Mouse (Mus musculus): ENCODE data around the gene Plekhg2.

Gene Plekhg2

DNA sequence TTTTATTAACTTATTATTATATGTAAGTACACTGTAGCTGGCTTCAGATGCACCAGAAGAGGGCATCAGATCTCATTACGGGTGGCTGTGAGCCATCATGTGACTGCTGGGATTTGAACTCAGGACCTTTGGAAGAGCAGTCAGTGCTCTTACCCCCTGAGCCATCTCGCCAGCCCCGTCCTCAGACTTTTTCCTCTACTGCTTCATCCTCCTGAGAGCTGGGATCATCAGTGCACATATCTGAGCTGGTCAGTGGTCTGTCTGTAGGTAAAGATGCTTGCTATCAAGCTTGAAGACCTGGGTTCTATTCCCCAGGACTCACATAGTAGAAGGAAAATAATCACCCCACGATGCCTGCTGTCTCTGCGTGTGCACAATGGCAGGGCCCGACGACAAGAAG is 15.0 kb upstream of the Plekhg2 start:
- ChIA-PET POLR2A (interaction anchor here (0.6 to 37.0 kb wide), 16 partner anchors 9 to 303 kb away, joined by 3 to 1116 read pairs (median 4); partner anchors contain the start of genes Plekhg2 (in 2 of the 4), Rps16 (in 2 of the 4), Supt5 (in 2 of the 4) and Zfp36 (in 2 of the 4)), CTCF (interaction anchor here (0.6 to 2.1 kb wide), 12 partner anchors 11 to 354 kb away, joined by 3 to 11 read pairs (median 3); partner anchors contain the start of genes Mrps12 (in 1 of the 4), Rps16 (in 1 of the 4) and Sars2 (in 1 of the 4))

DNA sequence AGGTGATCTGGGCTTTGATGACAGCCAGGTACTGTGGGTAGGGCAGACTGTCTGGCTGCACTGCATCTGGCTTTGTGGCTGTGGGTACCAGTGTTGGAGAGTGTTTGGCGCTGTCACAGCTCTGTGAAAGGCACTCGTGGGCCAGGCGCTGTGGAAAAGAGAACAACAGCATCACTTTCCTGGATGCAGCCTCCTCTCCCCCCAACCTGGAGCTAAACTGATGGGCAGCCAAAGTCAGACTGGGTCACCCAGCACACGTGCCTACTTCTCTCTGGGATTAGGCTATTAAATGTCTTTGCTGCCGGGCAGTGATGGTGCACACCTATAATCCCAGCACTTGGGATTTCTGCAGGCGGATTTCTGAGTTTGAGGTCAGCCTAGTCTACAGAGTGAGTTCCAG is 14.5 kb upstream of the Plekhg2 start:
- POLR2A ChIA-PET, result interaction anchor here (0.7 to 37.0 kb wide), 15 partner anchors 8 to 244 kb away, joined by 3 to 1116 read pairs (median 5); partner anchors contain the start of genes Plekhg2 (in 2 of the 4), Rps16 (in 2 of the 4), Supt5 (in 2 of the 4) and Zfp36 (in 2 of the 4)
- CTCF ChIA-PET, result interaction anchor here (0.5 to 2.1 kb wide), 13 partner anchors 11 to 355 kb away, joined by 3 to 11 read pairs (median 3); partner anchors contain the start of genes Mrps12 (in 1 of the 4), Plekhg2 (in 1 of the 4) and Sars2 (in 1 of the 4)

DNA sequence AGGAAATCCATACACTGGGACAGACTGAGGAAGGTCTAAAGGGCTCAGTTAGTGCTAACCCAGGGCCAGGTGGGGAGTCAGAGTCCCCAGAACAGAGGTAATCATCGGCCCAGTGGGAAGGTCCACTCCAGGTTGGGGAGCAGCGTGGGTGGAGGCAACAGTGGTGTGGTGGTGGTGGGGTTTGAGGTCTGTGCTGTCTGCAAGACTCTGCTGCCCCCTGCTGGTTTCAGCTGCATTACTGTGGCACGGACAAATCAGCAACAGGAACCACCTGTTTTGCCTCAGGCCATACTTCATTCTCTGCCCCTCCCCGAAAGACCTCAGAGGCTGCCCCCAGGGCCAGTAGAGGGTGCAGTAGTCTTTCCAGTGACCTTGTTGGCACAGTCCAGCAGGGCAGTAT is 14.1 kb upstream of the Plekhg2 start:
- CTCF ChIA-PET, result interaction anchor here (0.5 to 2.1 kb wide), 14 partner anchors 11 to 322 kb away, joined by 3 to 11 read pairs (median 4); partner anchors contain the start of genes Gmfg (in 1 of the 4) and Plekhg2 (in 1 of the 4)

DNA sequence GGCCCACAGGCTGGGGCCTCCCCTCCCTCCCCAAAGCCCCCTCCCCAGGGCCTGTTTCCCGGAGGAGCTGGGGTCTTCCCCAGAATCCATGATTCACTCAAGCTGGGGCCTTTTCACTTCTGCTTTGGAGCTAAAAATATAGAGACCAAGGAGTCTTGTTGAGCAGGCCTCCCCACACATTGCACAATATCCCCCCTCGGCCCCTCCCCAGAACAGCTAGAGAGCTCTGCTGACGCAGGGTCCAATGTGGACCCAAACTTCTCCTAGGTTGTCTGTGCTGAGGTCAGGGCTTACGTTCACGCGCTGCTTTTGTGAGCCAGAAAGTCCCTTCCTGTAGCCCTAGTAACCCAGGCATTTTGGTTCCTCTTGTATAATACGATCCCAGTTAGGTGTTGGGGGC is 13.6 kb upstream of the Plekhg2 start:
- POLR2A ChIA-PET, result interaction anchor here in 3 of 4 experiments (0.6 to 37.0 kb wide), 16 partner anchors 7 to 347 kb away, joined by 3 to 1116 read pairs (median 4); partner anchors contain the start of genes Plekhg2 (in 2 of the 3), Rps16 (in 2 of the 3), Supt5 (in 2 of the 3) and Zfp36 (in 2 of the 3)
- CTCF ChIA-PET, result interaction anchor here in 3 of 4 experiments (0.6 to 2.1 kb wide), 11 partner anchors 11 to 175 kb away, joined by 3 to 11 read pairs (median 4); partner anchors contain the start of genes Gmfg (in 1 of the 3) and Plekhg2 (in 1 of the 3)

More for the DNA sequence above, 14.1 kb upstream of the Plekhg2 start:
- POLR2A ChIA-PET, result interaction anchor here in 3 of 4 experiments (0.6 to 37.0 kb wide), 17 partner anchors 8 to 347 kb away, joined by 3 to 1116 read pairs (median 5); partner anchors contain the start of genes Plekhg2 (in 2 of the 3), Rps16 (in 2 of the 3), Supt5 (in 2 of the 3) and Zfp36 (in 2 of the 3)

DNA sequence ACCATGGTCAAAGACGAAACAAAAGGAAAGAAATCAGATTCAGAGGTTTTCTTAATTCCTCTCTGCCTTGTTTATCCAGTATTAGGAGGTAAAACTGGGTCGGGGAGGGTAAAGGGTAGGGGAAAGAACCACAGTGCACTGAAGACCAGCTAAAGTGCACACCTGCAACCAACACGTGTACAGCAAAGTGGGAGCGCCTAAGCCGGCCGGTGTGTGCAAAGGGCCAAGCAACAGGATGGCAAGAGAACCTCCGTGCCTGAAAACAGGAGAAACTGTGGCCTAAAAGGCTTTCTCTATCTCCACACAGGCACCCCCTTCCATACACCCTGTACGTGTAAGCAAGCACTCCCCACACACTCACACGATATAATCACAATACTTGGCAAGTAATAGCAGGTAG is 12.8 kb upstream of the Plekhg2 start:
- ChIA-PET CTCF (interaction anchor here in 2 of 4 experiments (0.6 to 2.1 kb wide), 3 partner anchors 10 to 846 kb away, joined by 4 to 11 read pairs (median 5); no protein-coding TSS in a partner anchor), POLR2A (interaction anchor here in 2 of 4 experiments (1.6 to 37.0 kb wide), 9 partner anchors 5 to 47 kb away, joined by 3 to 1116 read pairs (median 350); partner anchors contain the start of genes Med29 (in 2 of the 2), Paf1 (in 2 of the 2), Plekhg2 (in 2 of the 2) and Rps16 (in 2 of the 2))

DNA sequence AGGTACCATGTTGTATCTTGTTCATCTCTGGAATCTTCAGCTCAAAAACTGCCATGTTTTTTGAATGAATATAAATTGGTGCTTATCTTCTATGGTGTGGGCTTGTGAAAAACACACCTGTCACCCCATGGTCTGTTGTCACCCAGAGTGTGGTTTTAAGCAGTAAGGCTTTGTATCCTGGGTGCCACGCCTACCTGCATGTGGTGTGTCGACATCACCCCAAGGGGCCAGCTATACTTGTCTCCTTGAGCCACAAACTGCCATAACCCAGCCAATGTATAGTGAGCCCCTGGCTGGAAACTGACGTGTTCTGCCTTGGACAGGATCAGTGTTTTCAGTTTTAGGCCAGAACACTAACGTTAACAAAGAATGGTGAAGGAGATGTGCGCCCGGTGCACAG is 11.8 kb upstream of the Plekhg2 start:
- POLR2A ChIA-PET, result interaction anchor here in 3 of 4 experiments (0.8 to 37.0 kb wide), 19 partner anchors 5 to 102 kb away, joined by 3 to 1116 read pairs (median 12); partner anchors contain the start of genes Med29 (in 3 of the 3), Paf1 (in 3 of the 3), Dll3 (in 2 of the 3) and Plekhg2 (in 2 of the 3)
- CTCF ChIA-PET, result interaction anchor here in 2 of 4 experiments (0.6 to 0.7 kb wide), 2 partner anchors 9 to 58 kb away, joined by 3 read pairs; no protein-coding TSS in a partner anchor

DNA sequence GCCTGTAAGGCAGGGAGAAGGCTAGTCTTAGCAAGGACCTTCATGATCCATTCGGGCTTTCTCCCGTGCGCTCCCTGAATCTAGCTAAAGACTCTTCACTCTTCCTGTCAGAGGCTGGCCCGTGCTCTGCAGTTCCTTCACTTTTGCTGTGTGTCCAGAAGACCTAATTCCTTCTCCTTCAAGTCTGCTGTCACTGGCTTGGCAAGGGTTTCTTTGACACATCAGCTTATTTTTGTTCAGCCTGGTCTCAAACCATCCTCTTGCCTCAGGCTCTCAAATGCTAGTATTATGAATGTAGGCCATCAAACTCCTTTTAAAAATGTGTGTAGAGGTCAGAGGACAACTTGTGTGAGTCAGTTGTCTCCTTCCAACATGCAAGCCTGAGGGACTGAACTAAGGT is 11.2 kb upstream of the Plekhg2 start:
- CTCF ChIA-PET, result interaction anchor here in 2 of 4 experiments (0.7 to 1.2 kb wide), 2 partner anchors 39 to 57 kb away, joined by 3 to 4 read pairs; no protein-coding TSS in a partner anchor
- POLR2A ChIA-PET, result interaction anchor here in 3 of 4 experiments (0.6 to 37.0 kb wide), 24 partner anchors 5 to 827 kb away, joined by 3 to 1116 read pairs (median 6); partner anchors contain the start of genes Med29 (in 3 of the 3), Paf1 (in 3 of the 3), Dll3 (in 2 of the 3) and Plekhg2 (in 2 of the 3)

DNA sequence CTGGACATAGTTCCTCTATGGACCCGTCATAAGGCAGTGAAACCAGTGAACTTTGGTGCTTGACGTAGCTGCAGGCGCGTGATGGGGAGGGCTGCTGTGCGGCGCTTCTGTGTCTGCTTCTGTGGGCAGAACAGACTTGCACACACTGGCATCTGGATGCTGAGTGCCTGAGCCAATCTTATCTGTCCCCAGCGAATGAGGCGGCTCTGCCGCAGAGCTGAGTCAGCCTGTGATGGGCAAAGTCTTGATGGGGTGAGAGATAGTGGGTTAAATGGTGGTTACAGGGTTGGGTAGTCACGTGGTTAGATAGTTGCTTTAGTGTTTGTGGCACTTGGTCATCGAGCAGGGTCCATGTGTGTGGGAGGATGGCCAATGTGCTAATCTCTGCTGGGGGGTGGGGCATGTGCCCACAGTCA is 10.6 kb upstream of the Plekhg2 start:
- CTCF ChIA-PET, result interaction anchor here in 2 of 4 experiments (0.6 to 1.3 kb wide), 4 partner anchors 37 to 443 kb away, joined by 3 to 5 read pairs (median 4); no protein-coding TSS in a partner anchor

DNA sequence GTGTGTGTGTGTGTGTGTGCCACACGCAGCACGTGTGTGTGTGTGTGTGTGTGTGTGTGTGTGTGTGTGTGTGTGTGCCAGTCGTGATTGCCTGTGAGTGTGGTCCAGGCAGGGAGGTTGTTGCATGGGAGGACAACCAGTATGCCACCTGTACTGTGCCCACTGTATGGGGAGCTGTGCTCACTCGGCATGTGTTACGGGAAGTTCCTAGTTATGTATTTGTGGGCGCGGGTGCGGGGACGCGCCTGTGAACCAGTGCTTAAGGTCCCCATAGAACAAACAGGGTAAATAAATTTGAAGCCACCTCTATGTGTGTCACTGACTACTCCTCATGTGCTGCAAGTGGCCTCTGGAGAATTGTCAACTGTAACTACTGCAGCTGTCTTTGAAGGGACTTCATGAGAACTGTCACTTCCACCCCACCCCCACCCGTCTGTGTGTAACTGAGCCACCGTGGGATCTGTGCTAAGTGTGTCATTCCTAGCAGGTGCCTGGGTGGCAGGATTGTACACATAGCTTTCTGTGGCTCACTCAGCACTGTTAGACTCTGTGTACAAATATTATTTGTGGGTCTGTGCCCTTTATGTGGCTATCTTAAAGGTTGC is 10.1 kb upstream of the Plekhg2 start:
- ChIA-PET POLR2A (interaction anchor here in 3 of 4 experiments (0.5 to 37.0 kb wide), 46 partner anchors 4 to 1898 kb away, joined by 3 to 1116 read pairs (median 4); partner anchors contain the start of genes Med29 (in 3 of the 3), Paf1 (in 3 of the 3), Plekhg2 (in 3 of the 3) and Rps16 (in 3 of the 3)), CTCF (interaction anchor here in 2 of 4 experiments (0.6 to 1.3 kb wide), 6 partner anchors 10 to 443 kb away, joined by 3 to 5 read pairs (median 4); partner anchors contain the start of genes Med29 (in 1 of the 2) and Paf1 (in 1 of the 2))

More for the DNA sequence above, 10.6 kb upstream of the Plekhg2 start:
- POLR2A ChIA-PET, result interaction anchor here in 3 of 4 experiments (0.6 to 37.0 kb wide), 40 partner anchors 4 to 974 kb away, joined by 3 to 1116 read pairs (median 5); partner anchors contain the start of genes Med29 (in 3 of the 3), Paf1 (in 3 of the 3), Rps16 (in 3 of the 3) and Dll3 (in 2 of the 3)

DNA sequence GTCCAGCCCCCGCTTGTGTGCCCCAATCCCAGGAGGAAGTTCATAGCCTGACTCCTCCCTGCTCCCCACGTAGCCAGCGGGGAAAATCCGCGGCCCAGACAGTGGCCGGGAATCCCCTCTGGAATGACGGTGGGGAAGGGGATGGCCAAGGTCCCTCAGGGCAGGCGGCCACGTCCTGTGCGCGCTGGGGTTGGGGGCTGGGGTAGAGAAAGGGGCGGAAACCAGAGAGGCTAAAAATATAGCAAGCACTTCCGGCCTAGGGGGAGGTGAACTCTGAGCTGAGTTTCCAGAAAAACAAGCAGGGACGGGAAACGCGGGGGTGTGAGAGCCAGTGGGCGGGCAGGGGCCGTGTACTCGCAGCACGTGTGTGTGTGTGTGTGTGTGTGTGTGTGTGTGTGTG is 9.5 kb upstream of the Plekhg2 start:
- ChIA-PET POLR2A (interaction anchor here in 3 of 4 experiments (0.6 to 37.0 kb wide), 40 partner anchors 3 to 1898 kb away, joined by 3 to 1116 read pairs (median 5); partner anchors contain the start of genes Med29 (in 3 of the 3), Paf1 (in 3 of the 3), Plekhg2 (in 3 of the 3) and Rps16 (in 3 of the 3)), CTCF (interaction anchor here in 3 of 4 experiments (0.6 to 1.3 kb wide), 6 partner anchors 11 to 319 kb away, joined by 3 to 5 read pairs (median 3); partner anchors contain the start of genes Eid2 (in 1 of the 3), Med29 (in 1 of the 3), Paf1 (in 1 of the 3) and Selenov (in 1 of the 3))

DNA sequence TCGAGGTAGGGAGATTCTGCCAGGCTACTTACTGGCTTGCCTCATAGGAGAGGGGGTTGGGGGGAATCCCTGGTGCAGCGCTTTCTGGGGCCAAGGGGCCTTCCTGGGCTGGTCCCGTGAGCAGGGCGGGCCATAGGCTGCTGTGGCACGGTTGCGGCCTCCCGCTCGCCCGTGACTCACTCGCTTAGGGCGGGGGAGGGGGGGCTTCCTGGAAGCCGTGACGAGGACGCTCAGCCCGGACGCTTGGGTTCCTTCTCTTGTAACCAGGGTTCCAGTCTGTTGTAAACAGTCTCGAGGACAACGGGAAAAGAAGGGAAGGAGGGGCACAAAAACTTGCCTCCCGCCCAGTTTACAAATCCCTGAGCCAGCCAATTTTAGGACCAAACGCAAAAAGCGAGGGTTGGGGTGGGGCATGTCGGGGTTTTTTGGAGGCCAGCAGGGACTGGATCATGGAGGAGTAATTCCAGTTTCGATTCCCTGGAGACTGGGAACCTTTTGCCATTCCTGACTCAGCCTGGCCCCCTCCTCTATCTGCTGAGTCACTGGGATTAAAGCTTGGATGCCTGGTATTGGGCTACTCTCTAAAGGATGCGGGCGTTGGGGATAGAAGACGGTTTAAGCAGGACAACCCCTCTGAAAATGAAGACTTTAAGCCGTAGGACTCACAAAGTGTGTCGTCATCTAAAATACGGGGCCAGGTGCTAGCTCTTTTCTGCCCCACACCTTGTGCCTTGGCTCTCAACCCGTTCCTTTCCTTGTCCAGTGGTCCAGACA is 8.8 kb upstream of the Plekhg2 start:
- POLR2A ChIA-PET, result interaction anchor here (0.6 to 37.0 kb wide), 34 partner anchors 2 to 1899 kb away, joined by 3 to 1116 read pairs (median 4); partner anchors contain the start of genes Med29 (in 4 of the 4), Paf1 (in 4 of the 4), Plekhg2 (in 3 of the 4) and Rps16 (in 3 of the 4)

DNA sequence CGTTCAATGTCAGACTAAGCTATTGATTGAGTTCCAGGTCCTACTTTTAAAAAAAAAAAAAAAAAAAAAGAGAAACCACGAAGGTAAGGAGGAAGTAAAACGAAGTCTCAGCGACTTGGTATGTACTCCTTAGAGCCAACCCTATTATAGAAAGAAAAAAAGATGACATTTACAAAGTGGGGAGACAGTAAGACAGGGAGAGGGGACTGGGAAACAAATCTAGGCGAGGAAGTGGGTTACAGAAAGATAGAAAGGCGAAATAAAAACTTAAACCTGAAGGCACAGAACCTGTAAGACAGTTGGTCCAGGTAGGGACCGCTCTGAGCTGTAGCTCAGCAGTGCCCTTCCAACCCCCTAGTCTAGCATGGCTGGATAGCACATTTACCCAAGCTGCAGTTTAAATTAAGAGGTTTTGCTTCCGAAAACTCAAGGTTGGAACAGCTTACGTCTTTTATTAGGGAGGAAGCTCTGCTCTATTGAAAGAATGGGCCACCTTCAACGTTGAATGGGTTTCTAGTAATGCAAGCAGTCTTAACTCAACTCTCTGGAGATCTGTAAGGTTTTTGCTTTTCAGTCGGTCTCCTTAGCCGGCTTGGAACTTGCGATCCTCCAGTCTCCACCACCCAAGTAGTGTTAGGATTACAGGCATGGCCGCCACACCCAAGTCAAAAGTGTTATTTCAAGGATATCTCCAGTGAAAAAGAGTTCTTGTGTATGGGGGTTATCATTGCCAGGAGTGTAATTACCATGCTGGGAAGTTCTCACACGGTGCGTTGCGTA is 8.0 kb upstream of the Plekhg2 start, which contains the start of gene Zfp36:
Gene Zfp36, minus strand, starts transcription at position 17 of the 780 bp plus-strand sequence.
- POLR2A ChIA-PET, result interaction anchor here (0.7 to 37.0 kb wide), 12 partner anchors 10 to 296 kb away, joined by 3 to 1116 read pairs (median 14); partner anchors contain the start of genes Med29 (in 4 of the 4), Paf1 (in 4 of the 4), Rps16 (in 2 of the 4) and Supt5 (in 2 of the 4)
- CTCF ChIA-PET, result interaction anchor here in 2 of 4 experiments (0.6 to 1.5 kb wide), 3 partner anchors 23 to 670 kb away, joined by 4 read pairs; no protein-coding TSS in a partner anchor

More for the DNA sequence above, 8.8 kb upstream of the Plekhg2 start:
- CTCF ChIA-PET, result interaction anchor here in 3 of 4 experiments (0.6 to 1.3 kb wide), 6 partner anchors 11 to 320 kb away, joined by 3 to 5 read pairs (median 3); partner anchors contain the start of genes Eid2 (in 1 of the 3), Med29 (in 1 of the 3), Paf1 (in 1 of the 3) and Selenov (in 1 of the 3)

DNA sequence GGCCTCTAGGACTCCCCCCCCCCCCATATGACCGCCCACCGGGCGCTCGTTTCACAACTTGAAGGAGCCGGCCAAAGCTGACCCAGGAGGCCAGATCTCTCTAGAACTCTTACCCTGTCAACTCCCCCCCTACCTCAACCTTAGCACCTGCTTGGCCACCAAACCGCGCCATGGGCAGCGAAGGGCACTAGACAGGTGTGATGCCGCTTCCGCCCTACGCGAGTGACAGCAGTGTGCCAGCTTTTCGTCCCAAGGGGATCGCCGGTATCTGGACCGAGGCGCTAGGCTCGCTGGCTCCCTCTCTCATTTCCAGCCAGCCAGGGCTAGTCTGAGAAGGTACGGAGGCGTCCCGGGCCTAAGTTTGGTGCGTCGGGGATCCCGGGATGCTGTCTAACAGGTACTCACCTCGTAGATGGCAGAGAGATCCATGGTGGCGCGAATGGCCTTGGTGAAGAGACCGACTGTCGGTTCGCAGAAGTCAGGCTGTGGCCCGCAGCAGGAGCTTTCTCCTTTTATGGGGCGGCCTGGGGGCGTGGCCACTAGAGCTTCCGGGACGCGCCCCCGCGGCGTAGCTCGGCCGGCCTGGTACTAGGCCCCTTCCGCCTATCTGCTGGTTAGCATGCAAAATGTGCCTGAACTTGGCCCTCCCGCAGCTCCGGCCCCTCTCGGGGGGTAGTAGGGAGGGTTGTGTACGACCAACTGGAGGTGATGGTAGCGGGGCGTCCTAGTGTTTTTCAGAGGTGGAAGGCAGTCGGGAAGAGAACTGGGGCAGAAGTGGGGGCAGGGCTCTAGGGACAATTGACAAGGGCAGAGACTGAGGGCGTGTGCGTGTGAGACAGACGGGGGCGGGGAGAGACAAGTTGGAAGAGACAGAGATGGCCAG is 6.6 kb upstream of the Plekhg2 start:
- CTCF ChIA-PET, result interaction anchor here in 3 of 4 experiments (0.5 to 1.5 kb wide), 12 partner anchors 12 to 489 kb away, joined by 3 to 13 read pairs (median 3); partner anchors contain the start of genes Dll3 (in 1 of the 3), Med29 (in 1 of the 3), Paf1 (in 1 of the 3) and Rps16 (in 1 of the 3)
- POLR2A ChIA-PET, result interaction anchor here (0.6 to 37.0 kb wide), 70 partner anchors 10 to 1183 kb away, joined by 3 to 1116 read pairs (median 3); partner anchors contain the start of genes Med29 (in 3 of the 4), Paf1 (in 3 of the 4), Rps16 (in 3 of the 4) and Supt5 (in 3 of the 4)
